Mouse (Mus musculus): ENCODE data around the gene Abcg1.

Gene Abcg1

DNA sequence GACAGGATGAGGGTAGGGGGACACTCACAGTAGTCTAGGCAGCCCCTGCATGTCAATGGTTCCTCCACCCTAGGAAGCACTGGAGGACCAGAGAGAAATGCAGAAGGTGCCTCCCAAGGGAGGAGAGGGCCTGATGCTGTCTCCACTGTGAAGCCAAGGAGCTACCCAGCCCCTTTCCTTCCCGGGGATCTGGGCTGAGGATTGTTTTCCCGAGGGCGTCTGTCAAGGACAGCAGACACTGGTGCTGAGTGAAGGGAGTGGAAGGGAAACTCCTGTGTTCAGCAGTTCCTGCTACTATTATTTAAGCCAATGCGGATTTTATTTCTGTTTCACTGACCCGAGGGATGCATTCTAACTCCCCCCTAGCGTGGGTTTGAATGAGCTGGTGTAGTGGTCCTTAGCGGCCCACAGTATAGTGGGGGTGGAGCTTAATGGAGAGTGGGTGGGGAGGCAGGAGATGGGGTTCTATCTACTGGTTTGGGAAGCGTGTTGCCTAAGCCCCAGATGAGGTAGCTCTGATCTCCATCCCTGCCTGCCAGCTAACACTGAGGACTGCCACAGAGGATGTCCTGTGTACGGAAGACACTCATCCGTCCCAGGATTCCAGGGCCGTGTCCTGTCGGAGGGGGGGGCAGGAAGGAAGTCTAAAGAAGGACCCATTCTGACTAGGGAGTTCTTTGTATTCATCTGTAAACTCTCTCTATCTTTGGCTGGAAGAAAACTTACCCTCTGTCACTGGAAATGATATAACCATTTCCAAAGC, 21.8 kb downstream of the Abcg1 start:
- no peak for DNase-seq (ENCODE audit: low read depth)

DNA sequence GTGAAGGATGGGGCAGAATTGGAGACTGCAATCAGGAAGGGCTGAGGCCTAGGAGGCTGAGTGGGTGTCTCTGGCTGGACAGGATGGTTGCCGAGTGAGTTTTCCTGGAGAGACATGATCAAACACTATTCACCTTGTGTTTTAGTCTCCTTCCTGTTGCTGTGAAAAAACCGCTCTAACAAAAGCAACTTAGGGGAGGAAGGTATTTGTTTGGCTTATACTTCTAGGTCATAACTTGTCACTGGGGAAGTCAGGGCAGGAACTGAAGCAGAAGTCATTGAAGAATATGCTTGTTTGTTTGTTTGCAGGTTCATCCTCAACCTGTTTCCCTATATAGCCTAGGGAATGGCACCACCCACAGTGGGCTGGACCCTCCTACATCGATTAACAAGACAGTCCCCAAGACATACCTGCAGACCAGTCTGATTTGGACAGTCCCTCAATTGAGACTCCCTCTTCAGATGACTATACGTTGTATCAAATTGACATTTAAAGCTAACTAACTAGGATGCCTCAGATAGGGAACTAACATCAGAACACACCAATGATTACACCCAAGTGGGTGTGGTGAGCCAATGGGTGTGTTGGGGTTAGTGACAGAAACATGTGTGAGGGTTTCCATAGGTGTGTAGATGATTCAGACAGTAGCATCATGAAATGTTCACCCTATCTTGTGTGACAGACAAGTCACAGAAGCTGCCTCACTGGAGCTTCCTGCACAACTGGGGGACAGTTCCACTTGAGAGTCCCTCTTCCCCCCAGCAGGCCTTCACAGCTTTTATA, 25.0 kb downstream of the Abcg1 start:
- DNase-seq (ENCODE audit: low read depth) = no peak

- DNase-seq (ENCODE audit: low read depth) = no peak
Observed at GRCm38 (mm10) chr17:31085519-31085918, 28.0 kb downstream of the Abcg1 start.

DNA sequence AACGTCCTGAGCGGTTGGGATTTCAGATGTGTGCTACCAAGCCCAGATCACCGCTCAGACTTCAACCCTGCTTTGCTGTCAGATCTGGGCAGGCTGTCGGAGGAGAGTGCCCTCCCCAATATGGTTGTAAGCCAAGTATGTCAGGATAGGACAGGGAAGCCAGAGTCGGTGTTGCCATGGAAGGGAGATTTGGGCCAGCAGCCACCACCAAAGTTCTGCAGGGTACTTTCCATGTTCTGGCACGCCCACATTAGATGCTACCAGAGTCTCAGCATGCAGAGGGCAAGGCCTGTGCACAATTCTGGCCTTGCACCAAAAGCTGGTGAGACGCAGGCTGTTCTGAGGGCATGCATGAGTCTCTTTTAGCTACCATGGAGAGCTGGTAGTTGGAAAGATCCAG, 28.7 kb downstream of the Abcg1 start:
- DNase-seq (ENCODE audit: low read depth) = no peak

DNA sequence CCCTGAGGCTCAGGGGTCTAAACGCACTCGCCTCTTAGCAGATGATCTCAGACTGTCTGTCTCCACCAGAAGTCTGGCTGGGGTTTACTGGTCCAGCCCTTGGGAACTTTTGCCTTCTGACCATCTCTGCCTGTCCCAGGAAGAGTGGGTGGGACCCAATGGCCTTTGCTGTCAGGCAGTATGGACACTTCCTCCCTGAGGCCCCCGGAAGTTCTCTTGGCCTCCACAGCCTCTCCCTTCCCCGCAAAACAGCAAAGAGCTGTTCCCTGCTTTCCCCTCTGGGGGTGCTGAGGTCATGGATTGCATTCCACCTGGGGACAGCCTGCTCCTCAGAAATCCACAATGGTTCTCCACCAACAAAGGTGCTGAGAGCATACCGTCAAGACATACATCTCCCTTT, 31.2 kb downstream of the Abcg1 start:
- no peak for DNase-seq (ENCODE audit: low read depth)

DNA sequence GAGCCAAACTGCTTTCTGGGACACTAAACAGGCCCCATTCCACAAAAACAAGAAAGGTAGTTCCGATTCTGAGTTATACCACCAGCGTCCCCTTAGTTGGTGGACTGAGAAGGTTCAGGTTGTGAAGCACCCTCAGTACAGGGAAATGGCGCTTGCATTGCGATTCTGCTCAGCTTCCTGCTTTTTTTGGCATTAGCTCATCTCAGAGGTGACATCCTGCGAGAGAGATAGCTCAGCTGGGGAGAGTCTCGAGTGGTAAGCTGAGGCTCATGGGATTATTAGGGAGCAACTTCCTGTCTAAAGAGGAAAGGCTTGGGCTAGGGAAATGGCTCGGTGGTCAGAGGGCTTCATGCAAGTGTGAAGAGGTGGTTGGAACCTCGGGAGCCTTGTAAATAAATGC, 32.4 kb downstream of the Abcg1 start:
- DNase-seq (ENCODE audit: low read depth) = no peak

DNA sequence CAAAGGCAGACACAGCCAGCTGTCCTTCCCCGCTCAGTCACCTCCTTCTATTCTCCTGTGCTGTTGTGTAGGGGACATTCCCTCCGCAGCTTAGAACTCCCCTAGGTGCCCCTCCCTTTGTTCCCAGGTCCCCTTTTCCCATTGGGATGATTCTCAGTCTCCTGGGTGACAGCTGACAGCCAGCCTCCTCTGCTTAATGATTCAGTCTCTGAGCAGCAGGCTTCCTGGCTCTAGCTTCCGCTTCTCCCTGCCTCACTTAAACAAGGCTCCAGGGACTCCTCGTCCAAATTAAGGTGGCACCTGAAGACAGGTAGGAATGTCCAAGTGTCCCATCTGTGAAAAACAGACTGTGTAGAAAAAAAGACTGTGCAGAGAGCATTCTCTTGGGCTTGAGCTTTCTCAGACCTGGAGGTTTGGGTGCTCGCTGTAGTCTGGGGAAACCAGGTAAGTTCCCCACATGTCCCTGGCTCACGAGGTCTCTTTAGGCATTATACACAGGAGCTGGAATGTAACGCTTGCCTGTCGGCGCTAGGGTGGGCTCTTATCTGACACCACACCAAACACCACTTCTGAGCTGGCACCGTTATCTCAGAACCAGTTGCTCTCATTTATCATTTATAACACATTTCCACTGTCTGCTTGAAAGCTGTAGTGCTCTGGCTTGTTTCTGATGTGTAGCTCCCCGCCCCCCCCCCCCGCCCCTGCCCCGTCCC, 33.7 kb downstream of the Abcg1 start:
- no peak for DNase-seq (ENCODE audit: low read depth)

DNA sequence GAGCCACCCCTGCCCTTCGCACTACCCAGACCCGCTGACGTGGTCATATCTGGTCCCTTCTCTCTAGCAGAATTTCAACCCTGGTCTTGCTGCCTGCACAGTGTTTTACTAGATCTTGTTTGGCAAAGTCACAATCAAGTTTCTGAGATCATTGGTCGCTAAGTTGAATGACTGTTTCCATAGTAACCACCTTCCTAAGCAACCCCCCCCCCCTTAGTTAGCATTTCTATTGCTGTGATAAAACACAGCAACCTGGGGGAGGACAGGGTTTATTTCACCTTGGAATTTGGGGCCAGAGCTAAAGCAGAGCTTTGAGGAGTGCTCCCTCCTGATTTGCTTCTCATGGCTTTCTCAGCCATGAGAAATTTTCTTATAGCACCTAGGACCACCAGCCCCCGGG, 37.3 kb downstream of the Abcg1 start:
- DNase-seq (ENCODE audit: low read depth) = no peak

DNA sequence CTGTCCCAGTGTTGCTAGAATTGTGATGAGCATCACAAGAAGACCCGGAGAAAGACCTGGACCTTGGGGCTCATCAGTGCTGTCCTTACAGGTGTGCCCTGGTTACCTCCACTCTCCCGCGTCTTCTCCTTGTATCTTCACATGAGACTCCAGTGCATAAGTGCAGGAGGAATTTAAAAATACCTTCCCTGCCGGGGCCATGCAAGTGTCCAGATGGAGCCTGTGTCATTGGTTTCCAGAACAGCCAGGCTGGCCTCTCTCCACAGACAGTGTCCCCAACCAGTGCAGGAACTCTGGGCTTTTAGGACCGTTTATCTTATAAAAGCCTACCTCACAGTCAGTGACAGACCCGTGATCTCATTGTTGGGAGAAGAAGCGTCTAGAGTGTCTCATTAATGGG, 38.1 kb downstream of the Abcg1 start:
- no peak for DNase-seq (ENCODE audit: low read depth)

DNA sequence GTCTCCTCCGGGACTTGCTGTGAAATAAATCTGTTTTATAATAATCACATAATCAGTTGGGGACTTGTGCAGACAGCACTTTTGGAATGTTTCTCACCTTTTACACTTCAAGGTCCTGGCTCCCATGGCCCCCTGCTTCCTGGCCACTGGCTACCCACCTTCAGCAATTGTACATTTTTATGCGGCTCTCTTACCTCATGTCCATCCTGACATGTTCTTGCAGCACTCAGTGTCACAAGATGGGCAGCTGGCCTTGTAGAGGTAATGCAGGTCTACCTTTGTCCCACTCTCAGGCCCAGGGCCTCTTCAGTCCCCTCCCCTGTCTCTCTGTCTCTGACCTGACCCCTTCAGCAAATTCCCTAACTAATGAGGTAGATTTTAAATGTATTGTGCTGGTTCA, 39.4 kb downstream of the Abcg1 start:
- DNase-seq (ENCODE audit: low read depth) = no peak

- DNase-seq (ENCODE audit: low read depth) = no peak
Observed at GRCm38 (mm10) chr17:31098788-31099187, 41.3 kb downstream of the Abcg1 start.

DNA sequence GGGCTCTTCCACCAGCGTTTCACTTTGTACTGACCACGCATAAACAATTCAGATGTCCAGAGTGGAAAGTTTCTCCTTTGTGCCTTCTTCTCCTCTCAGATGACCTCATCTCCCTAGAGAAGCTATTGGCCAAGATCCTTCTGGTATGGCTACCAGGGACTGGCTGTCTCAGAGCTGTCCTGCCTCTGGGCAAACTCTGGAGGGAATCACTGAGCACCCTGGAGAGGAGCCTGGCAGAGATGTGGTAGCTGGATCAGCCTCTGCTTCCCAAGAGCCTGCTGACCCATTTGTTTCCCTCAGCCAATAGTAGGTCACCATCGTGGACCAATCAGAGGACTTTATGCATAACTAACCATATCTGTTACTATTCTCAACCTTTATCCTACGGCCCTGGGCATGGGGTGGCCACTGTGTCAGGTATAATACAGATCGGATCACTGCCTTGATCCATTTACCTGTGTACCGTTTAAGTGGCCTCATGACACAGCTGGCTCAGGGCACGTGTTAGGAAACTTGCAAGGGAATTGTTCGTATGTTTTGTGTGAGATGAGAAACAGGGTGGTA, 45.6 kb downstream of the Abcg1 start:
- DNase-seq (ENCODE audit: low read depth) = no peak

GRCm38 (mm10) chr17:31103823-31104222, 46.3 kb downstream of the Abcg1 start:
- no peak for DNase-seq (ENCODE audit: low read depth)

GRCm38 (mm10) chr17:31108388-31108787, 50.9 kb downstream of the Abcg1 start:
- DNase-seq (ENCODE audit: low read depth) = no peak

DNA sequence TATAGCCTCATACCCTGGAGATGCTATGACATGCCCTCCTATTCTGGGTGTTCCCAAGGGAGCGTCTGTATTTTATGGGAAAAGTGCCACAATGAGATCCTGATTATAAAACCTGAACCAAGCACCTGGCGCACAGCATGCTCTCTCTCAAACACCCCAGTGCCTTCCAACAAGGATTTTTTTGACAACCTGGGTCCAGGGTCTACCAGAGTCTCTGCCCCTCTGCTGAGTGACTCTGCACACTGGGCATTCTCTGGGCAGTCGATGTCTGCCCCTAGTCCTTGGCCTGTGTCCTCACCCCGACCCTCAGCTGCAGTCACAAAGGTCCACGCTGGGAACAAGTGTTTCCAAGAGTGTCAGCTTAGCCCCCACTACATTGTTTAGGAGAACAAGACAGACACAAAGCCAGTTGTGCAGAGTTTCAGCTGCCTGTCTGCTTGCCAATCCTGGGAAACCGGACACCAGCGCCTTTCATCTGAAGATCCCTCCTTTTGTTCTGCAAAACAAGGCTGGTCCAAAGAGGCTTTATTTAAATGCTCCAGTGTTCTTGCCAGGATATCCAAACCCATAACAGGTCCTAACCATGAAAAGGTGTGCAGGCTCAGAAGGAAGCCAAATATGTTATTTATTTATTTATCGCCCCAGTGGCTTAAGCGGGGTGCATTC, 55.8 kb downstream of the Abcg1 start:
- DNase-seq (ENCODE audit: low read depth) = no peak

DNA sequence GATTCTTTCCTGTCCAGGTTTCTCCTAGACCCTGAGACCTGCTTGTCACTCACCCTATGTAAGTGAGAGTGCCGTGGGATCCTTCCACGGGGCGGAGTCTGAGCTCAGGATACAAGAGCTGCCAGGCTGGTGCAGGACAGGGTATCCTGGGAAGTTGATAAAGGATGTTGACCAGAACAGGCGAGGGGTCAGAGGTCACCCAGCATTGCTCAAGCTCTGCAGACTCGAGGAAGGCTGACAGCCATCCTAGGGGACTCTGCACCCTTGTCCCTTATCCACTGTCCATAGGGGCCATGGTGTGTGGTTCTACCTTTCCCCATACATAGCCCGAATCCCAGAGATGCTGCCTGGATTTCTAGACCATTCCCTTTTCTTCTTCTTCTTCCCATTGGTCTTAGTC, 58.6 kb downstream of the Abcg1 start:
- no peak for DNase-seq (ENCODE audit: low read depth)

DNA sequence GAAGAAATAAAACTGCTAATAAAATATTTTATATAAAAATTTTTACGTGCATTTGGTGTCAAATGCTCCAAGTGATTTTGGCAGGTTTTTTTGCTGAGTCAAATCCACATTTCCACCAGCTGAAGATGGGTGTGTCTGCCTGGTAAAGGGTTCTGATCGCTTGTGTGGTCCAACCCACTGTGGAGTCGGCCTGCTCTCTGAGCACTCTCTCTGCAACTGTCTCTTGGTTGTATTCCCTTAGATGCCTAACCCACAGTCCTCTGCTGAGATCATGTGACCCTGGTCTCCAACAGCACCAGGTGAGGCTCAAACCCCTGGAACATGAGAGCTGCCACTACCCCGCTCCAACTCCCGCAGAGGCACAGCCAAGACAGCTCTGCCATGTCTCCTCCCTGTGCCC, 60.5 kb downstream of the Abcg1 start:
- DNase-seq (ENCODE audit: low read depth) = no peak

DNA sequence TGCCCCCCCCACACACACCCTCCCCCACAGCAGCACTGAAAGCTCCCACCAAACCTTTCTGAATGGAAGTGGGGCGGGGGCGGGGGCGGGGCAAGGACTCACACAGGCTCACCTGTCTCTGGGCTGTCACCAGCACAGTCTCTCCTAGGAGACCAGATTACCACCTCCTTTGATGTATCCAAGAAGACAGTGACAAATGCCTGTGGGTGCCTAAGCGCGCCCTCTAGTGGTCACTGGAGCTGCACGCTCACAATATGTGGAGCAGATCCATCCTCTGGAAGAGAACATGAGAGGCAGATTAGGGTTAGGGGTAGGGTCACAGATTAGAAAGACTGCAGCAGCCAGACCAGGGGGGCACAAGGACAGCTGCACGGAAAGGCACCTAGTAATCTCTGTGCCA, 62.0 kb downstream of the Abcg1 start:
- DNase-seq (ENCODE audit: low read depth) = no peak

DNA sequence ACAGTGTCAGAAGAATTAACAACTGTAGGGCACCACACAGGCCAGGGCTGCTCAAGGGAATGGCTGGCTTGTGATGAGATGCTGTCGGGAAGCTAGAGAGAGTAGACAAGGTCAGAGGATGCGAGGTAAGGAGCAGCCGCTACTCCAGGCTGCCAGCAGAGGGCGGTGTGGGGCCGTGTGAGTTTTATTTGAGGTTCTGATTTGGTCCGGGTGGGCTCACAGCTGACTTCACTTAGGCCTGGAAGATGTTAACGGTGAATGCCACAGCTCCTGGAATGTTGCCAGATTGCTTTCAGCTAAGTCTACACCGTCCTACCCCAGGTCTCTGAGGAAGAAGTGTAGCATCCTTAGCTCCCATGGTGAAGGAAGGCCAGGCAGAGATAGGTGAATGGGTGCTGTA, 64.5 kb downstream of the Abcg1 start:
- no peak for DNase-seq (ENCODE audit: low read depth)

DNA sequence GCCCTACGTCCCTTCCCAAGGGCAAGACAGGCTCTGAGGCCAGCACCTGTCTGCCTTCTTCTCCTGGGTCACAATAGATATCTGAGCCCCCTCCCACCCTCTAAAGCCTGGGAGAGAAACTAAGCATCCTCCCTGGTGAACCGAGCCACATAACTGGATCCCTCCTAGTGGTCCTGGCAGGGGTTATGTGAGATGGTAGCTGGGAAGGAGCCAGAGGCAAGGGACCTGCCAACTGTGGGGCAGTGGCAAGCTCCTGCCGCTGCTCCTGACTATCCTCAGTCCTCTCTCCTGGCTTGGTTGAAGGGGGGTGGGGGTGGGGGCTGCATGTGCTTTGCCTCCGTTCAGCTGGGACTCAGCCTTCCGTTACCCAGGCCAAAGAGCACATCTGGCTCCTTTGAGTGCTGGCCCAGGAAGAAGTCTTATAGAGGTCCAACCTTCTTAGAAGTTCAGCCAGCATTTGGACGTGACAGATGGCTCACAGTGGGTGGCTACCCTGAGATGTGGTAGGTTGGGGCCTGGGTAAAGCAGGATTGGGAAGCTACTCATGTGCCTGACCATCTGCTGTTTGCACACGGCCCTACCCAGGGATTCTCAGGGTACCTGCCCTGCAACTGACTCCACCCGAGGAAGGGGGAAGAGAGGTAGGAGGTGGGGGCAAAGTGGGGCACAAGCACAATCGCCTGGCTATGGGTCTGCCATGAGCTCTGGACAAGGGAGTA, 68.2 kb downstream of the Abcg1 start:
- no peak for DNase-seq (ENCODE audit: low read depth)

DNA sequence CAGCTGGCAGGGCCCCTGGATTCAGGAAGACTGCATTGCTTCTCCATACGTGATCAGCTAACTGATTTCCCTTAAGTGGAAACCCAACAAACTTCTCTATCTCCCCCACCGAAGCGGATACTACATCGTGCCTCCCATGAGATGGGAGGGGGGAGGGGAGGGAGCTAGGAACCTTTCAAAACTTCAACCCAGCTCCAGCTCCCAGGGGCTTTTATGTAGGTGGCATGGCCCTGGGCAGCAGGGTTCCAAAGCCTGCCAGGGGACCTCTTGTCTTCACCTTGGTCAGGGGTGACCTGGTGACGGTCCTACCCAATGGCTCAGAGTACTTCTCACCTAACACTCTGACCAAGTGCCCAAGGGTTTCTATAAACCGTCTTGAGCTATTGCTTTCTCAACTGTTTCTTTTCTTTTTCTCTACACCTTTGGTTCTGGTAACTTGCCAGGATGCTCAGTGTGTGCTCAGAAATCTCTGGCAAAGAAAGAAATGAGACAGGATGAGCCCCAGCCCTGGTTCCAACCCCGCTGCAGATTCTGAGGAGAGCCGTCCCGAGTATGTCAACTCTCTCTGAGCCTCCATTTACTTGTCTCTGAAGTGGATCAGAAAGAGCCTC, 71.3 kb downstream of the Abcg1 start:
- DNase-seq (ENCODE audit: low read depth) = no peak
